Mouse (Mus musculus) cerebellum, adult 11-12 months (tissue): Measurements from ENCODE around the gene Tmem190.
"Not testable (repeated sequence)": the region's sequence is repeated elsewhere in the genome, so short reads cannot be mapped to it uniquely, and the experiment has no call there.

Experiments
- DNase-seq: peaks from one replicate; pipeline ENCODE4 v3.0.0; 2022

Tmem190 gene

GRCm38 (mm10) chr7:4816559-4816958 lies 33.8 kb downstream of the Tmem190 start:
- DNase-seq, result no peak

GRCm38 (mm10) chr7:4820925-4821324 lies 38.2 kb downstream of the Tmem190 start:
- DNase-seq, result not testable (repeated sequence)

- no peak for DNase-seq
Observed at GRCm38 (mm10) chr7:4821690-4822089, 39.0 kb downstream of the Tmem190 start.

- DNase-seq, result no peak
Observed at GRCm38 (mm10) chr7:4822162-4822907, 39.6 kb downstream of the Tmem190 start.

- no peak for DNase-seq
Observed at GRCm38 (mm10) chr7:4825365-4825764, 42.6 kb downstream of the Tmem190 start.

GRCm38 (mm10) chr7:4830476-4830875 lies 47.7 kb downstream of the Tmem190 start:
- DNase-seq, result no peak
